Mouse (Mus musculus): ENCODE data around the gene Setd1b. TPM values are rescaled to one million over a fixed set of nuclear protein-coding genes. Genes with fewer than 3 reads are reported as not detected.
A peak's percentile ranks its signal among the peaks of the same experiment; 100 is the strongest.

Gene Setd1b
- polyA plus RNA-seq, 1 experiment from 2014 or later = 10.9 TPM

DNA sequence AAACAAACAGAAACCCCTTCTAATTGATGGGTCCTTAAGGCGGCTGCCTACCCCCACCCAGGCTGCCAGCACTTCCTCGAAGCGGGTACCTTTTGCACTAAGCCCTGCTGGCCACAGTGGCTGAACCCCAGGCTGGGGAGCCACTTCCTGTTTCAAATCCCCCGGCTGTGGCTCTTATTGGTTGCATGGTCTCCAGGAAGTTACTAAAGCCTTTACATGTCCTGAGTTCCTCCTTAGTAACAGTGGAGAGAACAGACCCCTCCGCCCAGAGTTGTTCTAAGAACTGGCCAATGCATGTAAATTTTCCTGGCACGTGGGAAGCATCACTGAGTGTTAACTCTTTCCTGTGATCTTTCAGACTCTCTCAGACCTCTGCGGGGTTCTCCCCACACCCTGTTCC lies 9.1 kb downstream of the Setd1b start:
- Histone ChIP-seq H3K4me3 (replicated peaks) (peak overlapping the region; percentile 34; the same call in 1 of the 2 replicates), H3K9ac (replicated peaks) (peak overlapping the region; percentile 24; the same call in 1 of the 2 replicates), H3K4me2 (peak overlapping the region; percentile 58), H3K9me3 (no peaks in the 10 kb centered on the region), H3K27ac (peak overlapping the region; percentile 45; the same call in 1 of the 2 replicates), H3K36me3 (peaks cover 91% of the 10 kb centered on the region), H3K27me3 (no peaks in the 10 kb centered on the region), H3K4me1 (replicated peaks) (peaks cover 46% of the 10 kb centered on the region)
- 35% methylated on average over 7 of the region's 7 CpGs for WGBS
- no peak for ATAC-seq (ENCODE audit: insufficient number of reproducible peaks, insufficient read depth, low FRiP score, low TSS enrichment, low read depth)

DNA sequence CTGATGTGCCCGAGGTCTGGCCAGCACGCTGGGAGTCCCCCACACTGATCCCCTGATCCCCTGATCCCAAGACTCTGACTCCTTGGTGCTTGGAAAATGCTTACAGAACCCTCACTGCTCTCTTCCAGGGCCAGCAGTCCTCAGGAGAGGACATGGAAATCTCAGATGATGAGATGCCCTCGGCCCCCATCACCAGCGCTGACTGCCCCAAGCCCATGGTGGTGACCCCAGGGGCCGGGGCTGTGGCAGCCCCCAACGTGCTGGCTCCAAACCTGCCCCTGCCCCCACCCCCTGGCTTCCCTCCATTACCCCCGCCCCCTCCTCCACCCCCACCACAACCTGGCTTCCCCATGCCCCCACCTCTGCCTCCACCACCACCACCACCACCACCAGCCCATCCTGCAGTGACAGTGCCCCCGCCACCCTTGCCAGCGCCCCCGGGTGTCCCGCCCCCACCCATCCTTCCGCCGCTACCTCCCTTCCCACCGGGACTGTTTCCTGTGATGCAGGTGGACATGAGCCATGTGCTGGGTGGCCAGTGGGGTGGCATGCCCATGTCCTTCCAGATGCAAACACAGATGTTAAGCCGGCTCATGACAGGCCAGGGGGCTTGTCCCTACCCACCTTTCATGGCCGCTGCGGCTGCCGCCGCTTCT lies 9.8 kb downstream of the Setd1b start:
- H3K27ac ChIP-seq = peak overlapping the region; percentile 45; the same call in 1 of the 2 replicates
- no peaks in the 10 kb centered on the region for H3K9me3 ChIP-seq
- 95% methylated on average over 16 of the region's 19 CpGs for WGBS
- H3K9ac ChIP-seq (replicated peaks) = no peak overlapping the region
- H3K36me3 ChIP-seq = peaks cover 90% of the 10 kb centered on the region
- H3K4me1 ChIP-seq (replicated peaks) = peaks cover 42% of the 10 kb centered on the region
- H3K27me3 ChIP-seq = no peaks in the 10 kb centered on the region
- peak overlapping the region; percentile 58 for H3K4me2 ChIP-seq
- H3K4me3 ChIP-seq (replicated peaks) = no peak overlapping the region
- no peak for ATAC-seq (ENCODE audit: insufficient number of reproducible peaks, insufficient read depth, low FRiP score, low TSS enrichment, low read depth)

DNA sequence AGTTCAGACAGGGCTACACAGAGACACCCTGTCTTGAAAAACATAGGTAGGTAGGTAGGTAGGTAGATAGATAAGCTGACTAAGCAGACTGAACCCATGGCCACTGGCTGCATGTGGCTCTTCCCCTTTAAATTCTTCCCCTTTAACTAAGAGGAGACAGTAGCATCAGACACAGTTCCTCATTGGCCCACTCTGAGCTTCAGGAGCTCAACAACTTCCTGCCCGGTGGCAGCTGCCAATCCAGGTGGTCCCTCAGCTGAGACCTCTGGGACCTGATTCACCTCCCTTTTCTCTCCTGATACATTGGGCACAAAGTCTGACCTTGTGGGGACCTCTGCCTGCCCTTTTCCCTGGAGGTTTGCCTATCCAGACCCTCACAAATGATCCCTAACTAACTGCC lies 10.9 kb downstream of the Setd1b start:
- no peak overlapping the region for H3K4me3 ChIP-seq (replicated peaks)
- peaks cover 39% of the 10 kb centered on the region for H3K4me1 ChIP-seq (replicated peaks)
- peaks cover 90% of the 10 kb centered on the region for H3K36me3 ChIP-seq
- no peak overlapping the region for H3K27ac ChIP-seq
- no peak overlapping the region for H3K9ac ChIP-seq (replicated peaks)
- H3K4me2 ChIP-seq = no peak overlapping the region
- no peak for ATAC-seq (ENCODE audit: insufficient number of reproducible peaks, insufficient read depth, low FRiP score, low TSS enrichment, low read depth)
- no peaks in the 10 kb centered on the region for H3K27me3 ChIP-seq
- H3K9me3 ChIP-seq = no peaks in the 10 kb centered on the region
- WGBS = 75% methylated on average over 1 of the region's 1 CpGs

DNA sequence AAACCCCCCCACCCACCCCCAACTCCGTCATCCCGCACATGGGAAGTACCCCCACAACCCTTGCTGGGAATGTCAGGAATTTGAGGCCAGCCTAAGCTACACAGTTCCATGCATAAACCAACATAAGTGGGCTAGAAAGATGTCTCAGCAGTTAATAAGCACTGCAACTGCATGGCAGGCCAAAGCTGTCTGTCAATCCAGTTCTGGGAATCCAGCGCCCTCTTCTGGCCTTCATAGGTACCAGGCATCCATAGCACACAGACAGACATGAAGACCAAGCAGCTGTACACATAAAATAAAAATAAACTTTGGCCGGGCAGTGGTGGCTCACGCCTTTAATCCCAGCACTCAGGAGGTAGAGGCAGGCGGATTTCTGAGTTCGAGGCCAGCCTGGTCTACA lies 13.4 kb downstream of the Setd1b start:
- Histone ChIP-seq H3K9ac (replicated peaks) (no peak overlapping the region), H3K36me3 (peaks cover 94% of the 10 kb centered on the region), H3K4me3 (replicated peaks) (no peak overlapping the region), H3K4me2 (no peak overlapping the region), H3K4me1 (replicated peaks) (peaks cover 15% of the 10 kb centered on the region), H3K27ac (no peak overlapping the region), H3K27me3 (no peaks in the 10 kb centered on the region), H3K9me3 (no peaks in the 10 kb centered on the region)
- ATAC-seq (ENCODE audit: insufficient number of reproducible peaks, insufficient read depth, low FRiP score, low TSS enrichment, low read depth) = 0 out of 2 replicates have a peak, but pooled peaks have one; percentile 23
- 62% methylated on average over 7 of the region's 7 CpGs for WGBS

DNA sequence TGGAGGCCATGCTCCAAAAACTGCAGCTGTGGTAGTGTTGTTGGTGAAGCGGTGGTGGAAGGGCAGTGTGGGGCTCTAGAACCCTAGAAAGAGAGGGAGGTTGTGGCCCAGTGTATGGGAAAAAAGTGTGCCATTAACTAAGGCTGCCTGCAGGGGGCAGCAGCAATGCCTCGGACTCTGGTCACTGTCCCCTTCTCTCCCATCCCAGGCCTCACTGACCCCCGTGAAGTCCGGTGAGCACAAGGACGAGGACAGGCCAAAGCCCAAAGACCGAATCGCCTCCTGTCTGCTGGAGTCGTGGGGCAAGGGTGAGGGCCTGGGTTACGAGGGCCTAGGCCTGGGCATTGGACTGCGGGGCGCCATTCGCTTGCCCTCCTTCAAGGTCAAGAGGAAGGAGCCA lies 14.8 kb downstream of the Setd1b start:
- 92% methylated on average over 12 of the region's 12 CpGs for WGBS
- Histone ChIP-seq H3K36me3 (peaks cover 95% of the 10 kb centered on the region), H3K27ac (no peak overlapping the region), H3K4me3 (replicated peaks) (no peak overlapping the region), H3K9me3 (no peaks in the 10 kb centered on the region), H3K9ac (replicated peaks) (no peak overlapping the region), H3K4me1 (replicated peaks) (peaks cover 3% of the 10 kb centered on the region; the same call in 1 of the 2 replicates), H3K27me3 (no peaks in the 10 kb centered on the region), H3K4me2 (no peak overlapping the region)
- no peak for ATAC-seq (ENCODE audit: insufficient number of reproducible peaks, insufficient read depth, low FRiP score, low TSS enrichment, low read depth)

DNA sequence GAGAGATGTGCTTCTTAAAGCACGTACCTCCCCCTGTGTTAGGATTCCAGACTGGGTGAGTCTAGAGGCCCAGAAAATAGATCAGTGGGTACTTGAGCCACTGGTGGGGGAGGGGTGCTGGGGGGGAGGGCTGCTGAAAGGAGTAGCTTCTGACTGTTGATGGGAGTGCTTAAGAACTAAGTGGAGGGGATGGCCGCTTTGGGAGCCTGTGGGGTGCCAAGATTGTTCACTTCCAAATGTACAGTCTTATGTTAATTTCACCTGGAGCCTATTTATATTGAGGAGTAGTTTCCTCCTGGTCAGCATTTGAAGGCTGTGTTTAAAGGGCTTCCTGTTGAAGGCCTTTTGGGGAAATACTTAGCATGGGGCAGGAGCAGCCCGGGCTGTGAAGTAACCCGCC lies 16.0 kb downstream of the Setd1b start:
- Histone ChIP-seq H3K9me3 (no peaks in the 10 kb centered on the region), H3K9ac (replicated peaks) (no peak overlapping the region), H3K4me2 (no peak overlapping the region), H3K27me3 (no peaks in the 10 kb centered on the region), H3K36me3 (peaks cover 95% of the 10 kb centered on the region), H3K4me1 (replicated peaks) (0 out of 2 replicates have a peak, but pooled peaks cover 3% of the 10 kb centered on the region), H3K4me3 (replicated peaks) (no peak overlapping the region), H3K27ac (no peak overlapping the region)
- no peak for ATAC-seq (ENCODE audit: insufficient number of reproducible peaks, insufficient read depth, low FRiP score, low TSS enrichment, low read depth)
- WGBS = 84% methylated on average over 4 of the region's 4 CpGs

DNA sequence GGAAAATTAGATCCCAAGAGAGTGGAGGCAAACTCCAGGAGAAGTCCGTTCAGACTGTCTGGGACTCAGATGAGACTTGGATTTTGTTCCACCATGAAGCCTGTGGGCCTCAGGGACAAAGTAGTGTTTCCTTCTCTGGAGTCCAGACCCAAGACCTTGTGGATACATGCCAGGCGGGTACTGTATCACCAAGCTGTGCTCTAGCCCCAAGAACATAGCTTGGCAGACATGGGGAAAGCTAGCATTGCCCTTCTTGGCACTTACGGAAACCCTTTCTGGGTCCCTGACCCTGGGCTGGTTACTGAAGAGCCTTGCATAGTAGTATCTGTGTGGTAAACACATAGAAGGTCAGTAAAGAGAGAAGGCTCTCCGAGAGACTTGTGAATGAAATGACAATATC lies 17.5 kb downstream of the Setd1b start:
- no peak for ATAC-seq (ENCODE audit: insufficient number of reproducible peaks, insufficient read depth, low FRiP score, low TSS enrichment, low read depth)
- Histone ChIP-seq H3K4me2 (no peak overlapping the region), H3K4me3 (replicated peaks) (no peak overlapping the region), H3K27me3 (no peaks in the 10 kb centered on the region), H3K27ac (no peak overlapping the region), H3K4me1 (replicated peaks) (no peaks in the 10 kb centered on the region), H3K36me3 (peaks cover 95% of the 10 kb centered on the region), H3K9me3 (no peaks in the 10 kb centered on the region), H3K9ac (replicated peaks) (no peak overlapping the region)
- WGBS = 90% methylated on average over 4 of the region's 4 CpGs

DNA sequence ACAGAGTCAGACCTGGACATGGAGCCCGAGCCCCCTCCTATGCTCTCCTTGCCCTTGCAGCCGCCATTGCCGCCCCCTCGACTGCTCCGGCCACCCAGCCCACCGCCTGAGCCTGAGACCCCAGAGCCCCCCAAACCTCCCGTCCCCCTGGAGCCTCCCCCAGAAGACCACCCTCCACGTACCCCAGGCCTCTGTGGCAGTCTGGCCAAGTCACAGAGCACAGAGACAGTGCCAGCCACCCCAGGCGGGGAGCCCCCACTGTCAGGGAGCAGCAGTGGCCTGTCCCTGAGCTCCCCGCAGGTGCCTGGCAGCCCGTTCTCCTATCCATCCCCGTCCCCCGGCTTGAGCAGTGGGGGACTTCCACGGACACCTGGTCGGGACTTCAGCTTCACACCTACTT lies 17.9 kb downstream of the Setd1b start:
- H3K9me3 ChIP-seq = no peaks in the 10 kb centered on the region
- H3K27ac ChIP-seq = no peak overlapping the region
- H3K4me1 ChIP-seq (replicated peaks) = no peaks in the 10 kb centered on the region
- no peak overlapping the region for H3K9ac ChIP-seq (replicated peaks)
- no peaks in the 10 kb centered on the region for H3K27me3 ChIP-seq
- H3K4me2 ChIP-seq = no peak overlapping the region
- H3K4me3 ChIP-seq (replicated peaks) = no peak overlapping the region
- WGBS = 93% methylated on average over 15 of the region's 15 CpGs
- H3K36me3 ChIP-seq = peaks cover 94% of the 10 kb centered on the region
- ATAC-seq (ENCODE audit: insufficient number of reproducible peaks, insufficient read depth, low FRiP score, low TSS enrichment, low read depth) = no peak

DNA sequence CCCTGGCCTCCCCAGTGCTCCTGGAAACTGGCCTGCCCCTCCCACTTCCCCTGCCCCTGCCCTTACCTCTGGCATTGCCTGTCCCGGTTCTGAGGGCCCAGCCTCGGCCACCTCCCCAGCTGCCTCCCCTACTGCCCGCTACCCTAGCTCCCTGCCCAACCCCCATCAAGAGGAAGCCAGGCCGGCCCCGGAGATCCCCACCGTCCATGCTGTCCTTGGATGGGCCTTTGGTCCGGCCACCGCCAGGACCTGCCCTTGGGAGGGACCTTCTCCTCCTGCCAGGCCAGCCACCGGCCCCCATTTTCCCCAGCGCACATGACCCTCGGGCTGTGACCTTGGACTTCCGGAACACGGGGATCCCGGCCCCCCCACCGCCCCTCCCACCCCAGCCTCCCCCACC lies 18.3 kb downstream of the Setd1b start:
- Histone ChIP-seq H3K27me3 (no peaks in the 10 kb centered on the region), H3K4me1 (replicated peaks) (no peaks in the 10 kb centered on the region), H3K4me2 (no peak overlapping the region), H3K9ac (replicated peaks) (no peak overlapping the region), H3K4me3 (replicated peaks) (no peak overlapping the region), H3K27ac (no peak overlapping the region), H3K9me3 (no peaks in the 10 kb centered on the region), H3K36me3 (peaks cover 90% of the 10 kb centered on the region)
- ATAC-seq (ENCODE audit: insufficient number of reproducible peaks, insufficient read depth, low FRiP score, low TSS enrichment, low read depth) = no peak
- WGBS = 92% methylated on average over 15 of the region's 15 CpGs

DNA sequence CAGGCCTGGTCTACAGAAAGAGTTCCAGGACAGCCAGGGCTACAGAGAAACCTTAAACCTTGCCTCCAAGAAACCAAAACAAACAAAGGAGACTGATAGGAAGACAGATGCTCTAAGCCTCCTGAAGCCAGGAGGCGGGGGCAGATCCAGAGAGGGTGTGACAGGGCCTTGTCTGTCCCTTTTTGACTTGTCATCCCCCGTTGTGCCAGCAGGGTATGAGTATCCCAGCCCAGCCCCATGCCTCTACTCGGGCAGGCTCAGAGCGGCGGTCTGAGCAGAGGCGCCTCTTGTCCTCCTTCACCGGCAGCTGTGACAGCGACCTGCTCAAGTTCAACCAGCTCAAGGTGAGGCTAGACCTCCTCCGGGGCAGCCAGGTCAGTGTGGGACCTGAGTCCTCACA lies 20.9 kb downstream of the Setd1b start:
- H3K36me3 ChIP-seq = peaks cover 88% of the 10 kb centered on the region
- H3K9me3 ChIP-seq = no peaks in the 10 kb centered on the region
- no peak overlapping the region for H3K4me3 ChIP-seq (replicated peaks)
- WGBS = 91% methylated on average over 9 of the region's 9 CpGs
- H3K27me3 ChIP-seq = no peaks in the 10 kb centered on the region
- no peak overlapping the region for H3K4me2 ChIP-seq
- no peak for ATAC-seq (ENCODE audit: insufficient number of reproducible peaks, insufficient read depth, low FRiP score, low TSS enrichment, low read depth)
- no peak overlapping the region for H3K27ac ChIP-seq
- H3K4me1 ChIP-seq (replicated peaks) = no peaks in the 10 kb centered on the region
- no peak overlapping the region for H3K9ac ChIP-seq (replicated peaks)

DNA sequence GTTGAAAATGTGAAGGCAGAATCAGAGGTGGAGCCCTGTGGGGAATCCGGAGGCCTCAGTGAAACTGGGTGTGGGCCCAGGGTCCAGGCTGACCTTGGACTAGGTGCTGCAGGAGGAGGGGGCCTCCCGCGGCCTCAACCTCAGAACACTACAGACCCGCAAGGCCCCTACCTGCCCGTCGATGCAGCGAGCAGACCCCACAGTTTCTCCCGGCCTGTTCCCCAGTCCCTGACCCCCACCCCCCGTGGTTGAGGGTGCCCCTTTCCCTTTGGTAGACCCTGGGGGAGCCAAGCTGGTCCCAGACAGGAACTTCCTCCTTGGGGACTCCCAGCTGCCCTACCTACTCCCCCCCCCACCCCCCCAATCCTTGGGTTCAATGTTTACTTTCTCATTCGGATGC lies 24.4 kb downstream of the Setd1b start:
- H3K4me3 ChIP-seq (replicated peaks) = no peak overlapping the region
- peaks cover 55% of the 10 kb centered on the region for H3K36me3 ChIP-seq
- H3K4me2 ChIP-seq = no peak overlapping the region
- peaks cover 6% of the 10 kb centered on the region for H3K4me1 ChIP-seq (replicated peaks)
- H3K27me3 ChIP-seq = no peaks in the 10 kb centered on the region
- H3K9me3 ChIP-seq = no peaks in the 10 kb centered on the region
- no peak overlapping the region for H3K27ac ChIP-seq
- WGBS = 89% methylated on average over 10 of the region's 10 CpGs
- no peak for ATAC-seq (ENCODE audit: insufficient number of reproducible peaks, insufficient read depth, low FRiP score, low TSS enrichment, low read depth)
- H3K9ac ChIP-seq (replicated peaks) = no peak overlapping the region

DNA sequence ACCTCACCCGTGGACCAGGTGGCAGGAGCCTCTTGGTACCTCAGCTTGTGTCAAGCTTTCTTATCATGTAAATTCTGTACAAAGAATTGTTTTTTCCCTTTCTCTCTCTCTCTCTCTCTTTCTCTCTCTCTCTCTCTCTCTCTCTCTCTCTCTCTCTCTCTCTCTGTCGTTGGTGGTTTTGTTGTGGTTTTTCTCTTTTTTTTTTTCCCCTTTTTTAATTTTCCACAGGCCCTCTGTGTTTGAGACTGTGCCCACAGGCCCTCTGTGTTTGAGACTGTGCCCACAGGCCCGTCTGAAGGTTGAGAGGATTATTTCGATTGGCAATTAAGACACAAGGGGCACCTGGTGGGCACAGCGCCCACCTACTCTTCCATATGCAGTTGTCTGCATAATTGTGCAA lies 25.6 kb downstream of the Setd1b start:
- ATAC-seq (ENCODE audit: insufficient number of reproducible peaks, insufficient read depth, low FRiP score, low TSS enrichment, low read depth) = no peak

More for the DNA sequence above, 25.6 kb downstream of the Setd1b start:
- Histone ChIP-seq H3K4me2 (no peak overlapping the region), H3K4me1 (replicated peaks) (peaks cover 17% of the 10 kb centered on the region), H3K4me3 (replicated peaks) (no peak overlapping the region), H3K27me3 (no peaks in the 10 kb centered on the region), H3K36me3 (peaks cover 43% of the 10 kb centered on the region), H3K9ac (replicated peaks) (no peak overlapping the region), H3K27ac (no peak overlapping the region), H3K9me3 (no peaks in the 10 kb centered on the region)
- 84% methylated on average over 5 of the region's 5 CpGs for WGBS

Data from limb, embryonic 12.5 days (tissue).